Mouse (Mus musculus): ENCODE data around the gene Plcb4. TPM values are rescaled to one million over a fixed set of nuclear protein-coding genes. Genes with fewer than 3 reads are reported as not detected.

The Plcb4 gene
- polyA plus RNA-seq, 1 experiment from 2014 or later = 28.5 TPM

GRCm38 (mm10) chr2:135929021-135929720 lies 270.4 kb downstream of the Plcb4 start:
- ATAC-seq (ENCODE audit: low FRiP score, low read depth) = no peak
- Histone ChIP-seq H3K4me2 (replicated peaks) (no peak overlapping the region), H3K36me3 (peaks cover 5% of the 10 kb centered on the region; the same call in 1 of the 2 replicates), H3K27ac (replicated peaks) (no peak overlapping the region), H3K9me3 (no peaks in the 10 kb centered on the region), H3K4me1 (peaks cover 7% of the 10 kb centered on the region), H3K4me3 (no peak overlapping the region), H3K27me3 (no peaks in the 10 kb centered on the region), H3K9ac (replicated peaks) (no peak overlapping the region)
- 79% methylated on average over 9 of the region's 9 CpGs for WGBS

DNA sequence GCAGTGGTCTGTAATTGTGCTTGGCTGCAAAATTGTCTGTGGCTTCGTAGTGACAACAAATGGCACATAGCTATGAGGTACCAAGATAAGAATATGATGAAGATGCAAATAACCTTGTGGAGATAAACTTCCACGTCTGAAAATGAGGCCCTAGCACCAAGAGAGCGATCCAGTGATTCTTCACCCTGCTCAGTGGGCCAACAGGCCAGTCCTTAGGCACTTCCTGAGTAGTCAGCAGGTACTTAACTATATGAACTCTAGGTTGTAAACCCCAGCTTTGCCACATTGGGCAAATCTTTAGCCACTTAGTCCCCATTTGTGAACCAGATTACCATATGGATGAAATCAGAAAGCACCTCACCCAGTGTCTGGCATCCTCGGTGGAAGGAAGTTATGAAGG lies 271.9 kb downstream of the Plcb4 start:
- Histone ChIP-seq H3K27me3 (no peaks in the 10 kb centered on the region), H3K9me3 (no peaks in the 10 kb centered on the region), H3K4me2 (replicated peaks) (no peak overlapping the region), H3K9ac (replicated peaks) (no peak overlapping the region), H3K4me1 (peaks cover 6% of the 10 kb centered on the region), H3K27ac (replicated peaks) (no peak overlapping the region), H3K4me3 (no peak overlapping the region), H3K36me3 (peaks cover 5% of the 10 kb centered on the region; the same call in 1 of the 2 replicates)
- ATAC-seq (ENCODE audit: low FRiP score, low read depth) = no peak
- WGBS = 91% methylated on average over 4 of the region's 4 CpGs

- H3K27me3 ChIP-seq = no peaks in the 10 kb centered on the region
- no peak overlapping the region for H3K4me3 ChIP-seq
- H3K4me2 ChIP-seq (replicated peaks) = no peak overlapping the region
- 86% methylated on average over 4 of the region's 4 CpGs for WGBS
- H3K4me1 ChIP-seq = no peaks in the 10 kb centered on the region
- no peak overlapping the region for H3K9ac ChIP-seq (replicated peaks)
- peaks cover 5% of the 10 kb centered on the region; the same call in 1 of the 2 replicates for H3K36me3 ChIP-seq
- H3K9me3 ChIP-seq = no peaks in the 10 kb centered on the region
- no peak for ATAC-seq (ENCODE audit: low FRiP score, low read depth)
- H3K27ac ChIP-seq (replicated peaks) = no peak overlapping the region
These were observed 273.8 kb downstream of the Plcb4 start for GRCm38 (mm10) chr2:135932569-135932968.

DNA sequence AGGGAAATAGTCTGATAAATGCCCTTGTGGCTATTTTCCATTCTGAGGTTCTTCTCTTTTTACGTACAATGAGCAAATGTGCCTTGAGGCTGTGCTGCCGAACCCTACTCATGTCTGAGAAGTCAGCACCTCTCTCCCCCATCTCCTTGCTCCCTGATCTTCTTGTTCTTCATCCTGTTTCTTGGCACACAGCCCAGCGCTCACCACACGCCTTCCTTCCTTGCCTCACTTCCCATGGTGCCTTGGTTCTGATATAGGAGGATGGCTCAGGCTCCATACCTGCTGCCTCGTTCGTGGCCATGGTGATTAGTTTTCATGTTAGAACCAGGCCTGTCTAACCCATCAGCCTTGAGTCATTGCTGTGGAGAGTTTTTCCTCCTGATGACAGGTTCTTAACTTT lies 277.6 kb downstream of the Plcb4 start:
- 89% methylated on average over 6 of the region's 6 CpGs for WGBS
- H3K27me3 ChIP-seq = no peaks in the 10 kb centered on the region
- H3K4me2 ChIP-seq (replicated peaks) = no peak overlapping the region
- H3K4me1 ChIP-seq = no peaks in the 10 kb centered on the region
- no peaks in the 10 kb centered on the region for H3K9me3 ChIP-seq
- H3K9ac ChIP-seq (replicated peaks) = no peak overlapping the region
- no peak overlapping the region for H3K27ac ChIP-seq (replicated peaks)
- no peak for ATAC-seq (ENCODE audit: low FRiP score, low read depth)
- H3K4me3 ChIP-seq = no peak overlapping the region
- peaks cover 5% of the 10 kb centered on the region; the same call in 1 of the 2 replicates for H3K36me3 ChIP-seq

DNA sequence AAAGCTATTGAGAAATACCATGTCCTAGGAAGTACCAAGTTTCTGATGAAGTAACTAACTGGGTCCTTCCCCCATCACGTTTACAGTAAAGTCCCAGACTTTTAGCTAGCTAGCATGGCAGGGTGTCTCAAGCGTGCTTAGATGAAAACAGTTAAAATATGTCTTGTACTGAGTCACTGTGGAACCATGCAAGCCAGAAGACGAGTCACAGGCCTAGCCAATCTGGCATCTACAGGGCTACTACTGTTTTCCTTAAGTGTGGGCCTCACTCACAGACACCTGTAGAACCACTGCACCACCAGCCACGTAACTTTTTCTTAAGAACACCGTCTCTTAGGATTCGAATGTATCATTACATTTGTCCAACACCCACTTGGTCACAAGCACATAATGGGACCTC lies 278.8 kb downstream of the Plcb4 start:
- no peaks in the 10 kb centered on the region for H3K4me1 ChIP-seq
- no peak overlapping the region for H3K9ac ChIP-seq (replicated peaks)
- H3K4me3 ChIP-seq = no peak overlapping the region
- H3K27ac ChIP-seq (replicated peaks) = no peak overlapping the region
- H3K36me3 ChIP-seq = peaks cover 5% of the 10 kb centered on the region; the same call in 1 of the 2 replicates
- no peak overlapping the region for H3K4me2 ChIP-seq (replicated peaks)
- H3K9me3 ChIP-seq = no peaks in the 10 kb centered on the region
- H3K27me3 ChIP-seq = no peaks in the 10 kb centered on the region
- ATAC-seq (ENCODE audit: low FRiP score, low read depth) = no peak
- WGBS = 91% methylated on average over 6 of the region's 6 CpGs

DNA sequence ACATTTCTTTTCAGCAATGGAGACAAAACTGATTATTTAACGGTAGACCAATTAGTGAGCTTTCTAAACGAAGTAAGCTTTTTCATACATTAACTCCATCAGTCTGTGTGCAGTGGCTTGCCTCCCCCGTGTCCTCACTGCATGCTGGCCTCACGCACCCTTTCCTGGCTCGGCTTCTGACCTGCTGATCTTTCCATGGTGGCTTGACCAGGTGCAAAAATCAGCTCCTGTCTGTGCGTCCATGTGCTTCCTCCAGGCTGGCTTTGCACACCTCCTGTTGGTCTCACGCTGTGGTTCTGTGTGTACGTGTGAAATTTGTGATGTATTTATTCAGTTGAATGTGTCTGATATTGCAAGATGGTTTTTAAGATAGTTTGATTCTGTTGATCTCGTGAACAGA lies 281.1 kb downstream of the Plcb4 start:
- H3K4me3 ChIP-seq = no peak overlapping the region
- no peaks in the 10 kb centered on the region for H3K9me3 ChIP-seq
- no peak overlapping the region for H3K4me2 ChIP-seq (replicated peaks)
- no peak overlapping the region for H3K27ac ChIP-seq (replicated peaks)
- ATAC-seq (ENCODE audit: low FRiP score, low read depth) = no peak
- no peaks in the 10 kb centered on the region for H3K27me3 ChIP-seq
- H3K9ac ChIP-seq (replicated peaks) = no peak overlapping the region
- no peaks in the 10 kb centered on the region for H3K36me3 ChIP-seq
- 87% methylated on average over 9 of the region's 9 CpGs for WGBS
- no peaks in the 10 kb centered on the region for H3K4me1 ChIP-seq

- no peak for ATAC-seq (ENCODE audit: low FRiP score, low read depth)
- Histone ChIP-seq H3K9ac (replicated peaks) (no peak overlapping the region), H3K4me2 (replicated peaks) (no peak overlapping the region), H3K4me3 (no peak overlapping the region), H3K9me3 (peaks cover 6% of the 10 kb centered on the region; the same call in 1 of the 2 replicates), H3K36me3 (peaks cover 15% of the 10 kb centered on the region), H3K4me1 (no peaks in the 10 kb centered on the region), H3K27ac (replicated peaks) (no peak overlapping the region), H3K27me3 (no peaks in the 10 kb centered on the region)
- 72% methylated on average over 1 of the region's 1 CpGs for WGBS
These were observed 289.0 kb downstream of the Plcb4 start for GRCm38 (mm10) chr2:135947839-135948238.

- Histone ChIP-seq H3K4me2 (replicated peaks) (no peak overlapping the region), H3K36me3 (peaks cover 13% of the 10 kb centered on the region; the same call in 1 of the 2 replicates), H3K9me3 (no peaks in the 10 kb centered on the region), H3K4me3 (no peak overlapping the region), H3K27me3 (no peaks in the 10 kb centered on the region), H3K27ac (replicated peaks) (no peak overlapping the region), H3K4me1 (no peaks in the 10 kb centered on the region), H3K9ac (replicated peaks) (no peak overlapping the region)
- ATAC-seq (ENCODE audit: low FRiP score, low read depth) = no peak; the same call in 1 of the 2 replicates
- 78% methylated on average over 13 of the region's 13 CpGs for WGBS
These were observed 296.1 kb downstream of the Plcb4 start for GRCm38 (mm10) chr2:135954760-135955548.

- ATAC-seq (ENCODE audit: low FRiP score, low read depth) = no peak
These were observed 297.0 kb downstream of the Plcb4 start for GRCm38 (mm10) chr2:135955796-135956195.

GRCm38 (mm10) chr2:135957689-135958088 lies 298.9 kb downstream of the Plcb4 start:
- H3K4me2 ChIP-seq (replicated peaks) = no peak overlapping the region
- WGBS = 34% methylated on average over 7 of the region's 7 CpGs
- no peaks in the 10 kb centered on the region for H3K27me3 ChIP-seq
- 0 out of 2 replicates have a peak, but pooled peaks cover 8% of the 10 kb centered on the region for H3K36me3 ChIP-seq
- H3K9ac ChIP-seq (replicated peaks) = no peak overlapping the region
- peak; percentile 71 for ATAC-seq (ENCODE audit: low FRiP score, low read depth)
- H3K4me3 ChIP-seq = no peak overlapping the region
- no peak overlapping the region for H3K27ac ChIP-seq (replicated peaks)
- H3K9me3 ChIP-seq = no peaks in the 10 kb centered on the region
- no peaks in the 10 kb centered on the region for H3K4me1 ChIP-seq

More at GRCm38 (mm10) chr2:135955796-135956195, 297.0 kb downstream of the Plcb4 start:
- Histone ChIP-seq H3K4me1 (no peaks in the 10 kb centered on the region), H3K36me3 (peaks cover 13% of the 10 kb centered on the region; the same call in 1 of the 2 replicates), H3K9me3 (no peaks in the 10 kb centered on the region), H3K4me3 (no peak overlapping the region), H3K9ac (replicated peaks) (no peak overlapping the region), H3K27ac (replicated peaks) (no peak overlapping the region), H3K4me2 (replicated peaks) (no peak overlapping the region), H3K27me3 (no peaks in the 10 kb centered on the region)
- 85% methylated on average over 8 of the region's 8 CpGs for WGBS

DNA sequence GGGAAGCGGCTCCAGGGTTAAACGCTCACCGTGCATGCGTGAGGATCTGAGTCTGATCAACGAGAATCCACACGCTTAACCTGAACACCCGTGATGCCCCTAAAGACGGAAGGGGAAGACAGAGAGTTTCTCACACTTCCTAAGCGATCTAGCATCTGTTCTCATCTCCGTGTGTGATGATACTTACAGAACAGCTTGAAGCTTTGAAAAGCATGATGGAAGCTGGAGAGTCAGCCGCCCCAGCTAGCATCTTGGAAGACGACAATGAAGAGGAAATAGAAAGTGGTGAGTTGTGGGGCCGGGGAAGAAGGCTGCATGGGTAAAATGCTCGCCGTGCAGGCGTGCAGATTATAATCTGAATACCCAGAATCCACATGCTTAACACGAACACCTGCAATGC lies 299.6 kb downstream of the Plcb4 start:
- ATAC-seq (ENCODE audit: low FRiP score, low read depth) = no peak
- H3K4me3 ChIP-seq = no peak overlapping the region
- no peak overlapping the region for H3K9ac ChIP-seq (replicated peaks)
- H3K4me2 ChIP-seq (replicated peaks) = no peak overlapping the region
- 95% methylated on average over 17 of the region's 17 CpGs for WGBS
- H3K27me3 ChIP-seq = no peaks in the 10 kb centered on the region
- H3K4me1 ChIP-seq = no peaks in the 10 kb centered on the region
- H3K9me3 ChIP-seq = no peaks in the 10 kb centered on the region
- H3K36me3 ChIP-seq = 0 out of 2 replicates have a peak, but pooled peaks cover 8% of the 10 kb centered on the region
- no peak overlapping the region for H3K27ac ChIP-seq (replicated peaks)

DNA sequence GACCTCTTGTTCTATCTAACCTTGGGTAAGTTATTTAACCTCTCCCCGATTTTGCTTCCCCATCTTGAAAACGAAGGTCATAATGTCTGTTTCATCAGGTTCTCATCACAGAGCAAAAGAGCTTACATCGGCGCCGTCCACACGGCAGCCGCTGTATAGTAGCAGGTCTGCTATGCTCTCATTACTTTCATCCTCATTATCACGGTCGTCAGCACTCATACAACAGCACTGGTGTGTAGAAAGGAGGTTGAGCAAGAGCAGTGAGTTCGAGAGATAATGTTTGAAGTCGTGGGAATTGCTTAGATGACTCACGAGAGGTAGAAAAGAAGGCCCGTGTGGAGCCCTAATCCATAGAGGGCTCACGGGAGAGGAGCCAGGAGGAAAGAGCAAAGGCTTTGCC lies 304.3 kb downstream of the Plcb4 start:
- Histone ChIP-seq H3K4me1 (peaks cover 6% of the 10 kb centered on the region; the same call in 1 of the 2 replicates), H3K4me3 (no peak overlapping the region), H3K9ac (replicated peaks) (no peak overlapping the region), H3K27ac (replicated peaks) (no peak overlapping the region), H3K4me2 (replicated peaks) (no peak overlapping the region), H3K36me3 (no peaks in the 10 kb centered on the region), H3K27me3 (no peaks in the 10 kb centered on the region), H3K9me3 (no peaks in the 10 kb centered on the region)
- no peak for ATAC-seq (ENCODE audit: low FRiP score, low read depth)
- 91% methylated on average over 14 of the region's 14 CpGs for WGBS
